Mouse (Mus musculus): ENCODE measurements at regions not wholly inside any gene's neighbourhood (a gene's known extent, or its start where the extent isn't known, plus 50 kb on each side); places are given as distances from the start of the nearest gene placed in this dataset.

DNA sequence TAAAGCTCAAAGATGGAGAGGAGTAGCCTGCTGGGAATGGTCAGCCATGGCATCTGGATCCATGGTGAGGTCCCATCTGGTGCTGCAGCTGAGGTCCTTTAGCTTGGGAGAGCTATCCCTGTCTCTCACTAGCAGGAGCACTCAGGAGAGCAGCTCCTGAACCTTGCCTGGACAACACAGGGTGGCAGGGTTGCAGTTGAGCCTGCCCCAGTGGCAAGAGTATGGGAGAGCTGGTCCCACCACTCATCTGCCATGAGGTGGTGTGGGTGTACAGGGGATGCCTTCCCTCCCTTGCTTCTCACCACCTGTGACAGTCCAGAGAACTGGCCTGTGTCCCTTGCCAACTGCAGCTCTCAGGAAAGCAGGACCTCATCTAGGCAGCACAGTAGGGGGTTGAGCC lies 51.5 kb upstream of the Cacna2d1 start:
- H3K27me3 ChIP-seq (ENCODE audit: control insufficient read depth, insufficient read depth, insufficient read length) = no peaks in the 10 kb centered on the region
- H3K36me3 ChIP-seq (ENCODE audit: control insufficient read depth, insufficient read depth) = no peaks in the 10 kb centered on the region
- no peak overlapping the region for H3K4me3 ChIP-seq (ENCODE audit: insufficient read depth, poor library complexity, severe bottlenecking)
- no peaks in the 10 kb centered on the region for H3K79me3 ChIP-seq (ENCODE audit: low read depth)
- H3K79me2 ChIP-seq (ENCODE audit: control insufficient read depth, insufficient read depth) = no peaks in the 10 kb centered on the region
- no peak for TF ChIP-seq CEBPB (IDR thresholded peaks at IDR 0.05; ENCODE audit: low read depth)
- TF ChIP-seq USF1 (IDR thresholded peaks at IDR 0.05; ENCODE audit: low read depth) = no peak
- no peak for TF ChIP-seq CTCF (IDR thresholded peaks at IDR 0.05; ENCODE audit: control insufficient read depth, insufficient read depth, insufficient read length)
- TF ChIP-seq MAX (IDR thresholded peaks at IDR 0.05) = no peak
- no peak for TF ChIP-seq MYOG (IDR thresholded peaks at IDR 0.05; ENCODE audit: control insufficient read depth, extremely low read depth, insufficient read length)
- TF ChIP-seq FOSL1 (IDR thresholded peaks at IDR 0.05; ENCODE audit: insufficient read depth, low read length, poor library complexity, severe bottlenecking) = no peak
- no peak for TF ChIP-seq MYOD1 (IDR thresholded peaks at IDR 0.05; ENCODE audit: control insufficient read depth, insufficient read length, low read depth)
- no peak overlapping the region for H3ac ChIP-seq (ENCODE audit: control insufficient read depth, insufficient read length, low read depth)
